Mouse (Mus musculus) liver, adult 2 months (tissue): ENCODE data around the gene BC024978. TPM values are rescaled to one million over a fixed set of nuclear protein-coding genes. Genes with fewer than 3 reads are reported as not detected.
A peak's percentile ranks its signal among the peaks of the same experiment; 100 is the strongest.

Source experiments
- DNase-seq: peaks from one replicate; pipeline ENCODE4 v3.0.0-alpha.2; 2011; ENCODE audit warnings: low read depth, low spot score; ENCODE audit errors: extremely low read depth
- H3K27ac ChIP-seq: fragments of 200-500 bp; replicated peaks from 2 replicates; pipeline ENCODE4 v1.5.1; 2012; ENCODE audit warnings: low read depth, mild to moderate bottlenecking, control low read depth, inconsistent platforms, low read length; ENCODE audit not compliant: insufficient read depth
- H3K27me3 ChIP-seq: fragments of 200-500 bp; 2 replicates; pipeline ENCODE4 v1.6.1; 2012; ENCODE audit warnings: mild to moderate bottlenecking, moderate library complexity, low read length, inconsistent platforms; ENCODE audit not compliant: control insufficient read depth, insufficient read depth
- H3K36me3 ChIP-seq: fragments of 200-500 bp; 2 replicates; pipeline ENCODE4 v1.6.1; 2012; ENCODE audit warnings: low read length, inconsistent platforms; ENCODE audit not compliant: control insufficient read depth, insufficient read depth
- H3K4me1 ChIP-seq: fragments of 200-500 bp; 2 replicates; pipeline ENCODE4 v1.6.1; 2011; ENCODE audit warnings: low read length; ENCODE audit not compliant: control insufficient read depth, insufficient read depth
- H3K4me3 ChIP-seq: fragments of 200-500 bp; 2 replicates; pipeline ENCODE4 v1.5.1; 2011; ENCODE audit warnings: low read depth, mild to moderate bottlenecking, control low read depth, low read length, moderate library complexity; ENCODE audit not compliant: insufficient read depth
- H3K79me2 ChIP-seq: fragments of 200-500 bp; 2 replicates; pipeline ENCODE4 v1.6.1; 2012; ENCODE audit warnings: inconsistent platforms, mild to moderate bottlenecking, low read length, moderate library complexity; ENCODE audit not compliant: control insufficient read depth, insufficient read depth
- H3K9ac ChIP-seq: fragments of 200-500 bp; 2 replicates; pipeline ENCODE4 v1.6.1; 2012; ENCODE audit warnings: low read depth, mild to moderate bottlenecking, control low read depth, inconsistent platforms, low read length
- CTCF ChIP-seq: fragments of 200-500 bp; IDR thresholded peaks from 2 replicates; pipeline ENCODE4 v1.5.1; 2011; ENCODE audit warnings: low read depth, low read length, control low read depth
- POLR2A ChIP-seq: fragments of 200-500 bp; IDR thresholded peaks from 2 replicates; pipeline ENCODE4 v1.6.1; 2011; ENCODE audit warnings: low read length, control low read depth; ENCODE audit not compliant: insufficient read depth; ENCODE audit errors: extremely low read depth
- WGBS: fragments of 180-500 bp; shearing (Covaris S2); methylation state at CpG from one replicate; pipeline ENCODE4 v1.1.7; 2018; 5-methylcytosine and 5-hydroxymethylcytosine counted together
- polyA plus RNA-seq: library from polyadenylated mRNA; depleted of rRNA; stranded (reverse); fragments of >200 nt; gene quantifications from 2 replicates; pipeline ENCODE4 v1.2.3, GENCODE M21; 2012
- total RNA-seq: library from RNA; depleted of rRNA; stranded (reverse); fragments of >200 nt; gene quantifications from 2 replicates; pipeline ENCODE4 v1.2.3, GENCODE M21; 2014

Gene BC024978
- total and polyA plus RNA-seq, 2 experiments, result 3.9 to 13.8 TPM

- TF ChIP-seq POLR2A, result 0 out of 2 replicates have a peak, but pooled peaks have one; percentile 24
- TF ChIP-seq CTCF, result no peak
- H3K9ac ChIP-seq, result peak overlapping the region; percentile 88
- 0 out of 2 replicates have a peak, but pooled peaks cover 2% of the 10 kb centered on the region for H3K36me3 ChIP-seq
- H3K79me2 ChIP-seq, result peaks cover 4% of the 10 kb centered on the region; the same call in 1 of the 2 replicates
- peaks cover 34% of the 10 kb centered on the region for H3K4me1 ChIP-seq
- peak overlapping the region; percentile 72 for H3K4me3 ChIP-seq
- peak overlapping the region; percentile 93 for H3K27ac ChIP-seq
- peak; percentile 68 for DNase-seq
- WGBS, result 53% methylated on average over 33 of the region's 33 CpGs
- H3K27me3 ChIP-seq, result no peaks in the 10 kb centered on the region
Observed at GRCm38 (mm10) chr7:27164112-27164947, 31.3 kb upstream of the BC024978 start.

- Histone ChIP-seq H3K27ac (peak overlapping the region; percentile 93), H3K27me3 (no peaks in the 10 kb centered on the region), H3K36me3 (no peaks in the 10 kb centered on the region), H3K4me1 (peaks cover 34% of the 10 kb centered on the region), H3K9ac (peak overlapping the region; percentile 88), H3K79me2 (peaks cover 4% of the 10 kb centered on the region; the same call in 1 of the 2 replicates), H3K4me3 (peak overlapping the region; percentile 72)
- DNase-seq, result peak; percentile 85
- 30% methylated on average over 23 of the region's 23 CpGs for WGBS
- TF ChIP-seq CTCF (no peak), POLR2A (peak; percentile 78)
Observed at GRCm38 (mm10) chr7:27165007-27165655, 30.4 kb upstream of the BC024978 start.

GRCm38 (mm10) chr7:27165696-27166095, 29.9 kb upstream of the BC024978 start:
- Histone ChIP-seq H3K79me2 (peaks cover 4% of the 10 kb centered on the region; the same call in 1 of the 2 replicates), H3K4me1 (peaks cover 34% of the 10 kb centered on the region), H3K27me3 (no peaks in the 10 kb centered on the region), H3K9ac (peak overlapping the region; percentile 88), H3K36me3 (no peaks in the 10 kb centered on the region), H3K27ac (peak overlapping the region; percentile 93), H3K4me3 (peak overlapping the region; percentile 72)
- no peak for TF ChIP-seq CTCF
- no peak for DNase-seq
- WGBS, result under 1% methylated on average over 8 of the region's 8 CpGs

GRCm38 (mm10) chr7:27166229-27166613, 29.4 kb upstream of the BC024978 start:
- peaks cover 29% of the 10 kb centered on the region for H3K4me1 ChIP-seq
- peaks cover 4% of the 10 kb centered on the region; the same call in 1 of the 2 replicates for H3K79me2 ChIP-seq
- peak overlapping the region; percentile 89 for H3K9ac ChIP-seq
- H3K4me3 ChIP-seq, result peak overlapping the region; percentile 72
- no peaks in the 10 kb centered on the region for H3K27me3 ChIP-seq
- H3K27ac ChIP-seq, result peak overlapping the region; percentile 95
- TF ChIP-seq CTCF (no peak), POLR2A (peak; percentile 78)
- peak; percentile 88 for DNase-seq
- no peaks in the 10 kb centered on the region for H3K36me3 ChIP-seq
- WGBS, result under 1% methylated on average over 40 of the region's 43 CpGs

GRCm38 (mm10) chr7:27166614-27167474, 28.7 kb upstream of the BC024978 start, which contains the start of gene Egln2:
Egln2 (minus strand) TSS chr7:27166802.
- Histone ChIP-seq H3K9ac (peak within 1 kb of the TSS; percentile 89), H3K27ac (peak within 1 kb of the TSS; percentile 95), H3K27me3 (no peaks in the 10 kb centered on the region), H3K4me1 (peaks cover 26% of the 10 kb centered on the region), H3K36me3 (no peaks in the 10 kb centered on the region), H3K4me3 (peak within 1 kb of the TSS; percentile 72), H3K79me2 (peaks cover 4% of the 10 kb centered on the region; the same call in 1 of the 2 replicates)
- DNase-seq, result peak; percentile 96
- no peak for TF ChIP-seq CTCF
- TF ChIP-seq POLR2A, result 0 out of 2 replicates have a peak, but pooled peaks have one; percentile 54
- under 1% methylated on average over 61 of the region's 61 CpGs for WGBS
